Mouse (Mus musculus) hindbrain, embryonic 14.5 days (tissue): ENCODE results near the gene Usp22. TPM values are rescaled to one million over a fixed set of nuclear protein-coding genes. Genes with fewer than 3 reads are reported as not detected.
A peak's percentile ranks its signal among the peaks of the same experiment; 100 is the strongest.
"Not testable (repeated sequence)": the region's sequence is repeated elsewhere in the genome, so short reads cannot be mapped to it uniquely, and the experiment has no call there.

Source experiments
- ATAC-seq: fragments of 200-750 bp; cut with Nextera tagmentation; 2 replicates; pipeline ENCODE4 v1.8.0; 2017; ENCODE audit warnings: moderate number of reproducible peaks, mild to moderate bottlenecking, moderate TSS enrichment, moderate library complexity; ENCODE audit not compliant: low FRiP score
- DNase-seq: peaks from one replicate; pipeline ENCODE4 v3.0.0-alpha.2; 2015; ENCODE audit warnings: low spot score
- H3K27ac ChIP-seq: fragments of 300-500 bp; sonication (generic); 2 replicates; pipeline ENCODE4 v1.5.1; 2014; ENCODE audit warnings: mild to moderate bottlenecking, moderate library complexity
- H3K27me3 ChIP-seq: fragments of 300-500 bp; sonication (generic); 2 replicates; pipeline ENCODE4 v1.6.1; 2014; ENCODE audit warnings: mild to moderate bottlenecking, low read length, mixed read lengths; ENCODE audit not compliant: control insufficient read depth, insufficient read depth
- H3K36me3 ChIP-seq: fragments of 300-500 bp; sonication (generic); replicated peaks from 2 replicates; pipeline ENCODE4 v1.6.1; 2014; ENCODE audit not compliant: control insufficient read depth, insufficient read depth
- H3K4me1 ChIP-seq: fragments of 300-500 bp; sonication (generic); replicated peaks from 2 replicates; pipeline ENCODE4 v1.6.1; 2014; ENCODE audit warnings: antibody characterized with exemption, low read length, mixed read lengths; ENCODE audit not compliant: control insufficient read depth, insufficient read depth
- H3K4me2 ChIP-seq: fragments of 300-500 bp; sonication (generic); replicated peaks from 2 replicates; pipeline ENCODE4 v1.6.1; 2014; ENCODE audit warnings: mild to moderate bottlenecking, moderate library complexity
- H3K4me3 ChIP-seq: fragments of 300-500 bp; sonication (generic); replicated peaks from 2 replicates; pipeline ENCODE4 v1.5.1; 2014; ENCODE audit warnings: mild to moderate bottlenecking, low read length
- H3K9ac ChIP-seq: fragments of 300-500 bp; sonication (generic); 2 replicates; pipeline ENCODE4 v1.6.1; 2014
- H3K9me3 ChIP-seq: fragments of 300-500 bp; sonication (generic); 2 replicates; pipeline ENCODE4 v1.6.1; 2016; ENCODE audit warnings: low read length; ENCODE audit not compliant: control insufficient read depth
- WGBS: fragments of 180-500 bp; shearing (Covaris S2); extraction: QIAGEN DNeasy Blood & Tissue Kit; methylation state at CpG from one replicate; pipeline ENCODE4 v1.1.7; 2014; 5-methylcytosine and 5-hydroxymethylcytosine counted together
- polyA plus RNA-seq: library from polyadenylated mRNA; unstranded; fragments of >200 nt; fragmentation: Nextera tagmentation; extraction: Ambion mirVana; gene quantifications from 2 replicates; pipeline ENCODE4 v1.2.1, GENCODE M21; 2014

Usp22 gene
- polyA plus RNA-seq, 1 experiment from 2014 or later = 473 TPM

DNA sequence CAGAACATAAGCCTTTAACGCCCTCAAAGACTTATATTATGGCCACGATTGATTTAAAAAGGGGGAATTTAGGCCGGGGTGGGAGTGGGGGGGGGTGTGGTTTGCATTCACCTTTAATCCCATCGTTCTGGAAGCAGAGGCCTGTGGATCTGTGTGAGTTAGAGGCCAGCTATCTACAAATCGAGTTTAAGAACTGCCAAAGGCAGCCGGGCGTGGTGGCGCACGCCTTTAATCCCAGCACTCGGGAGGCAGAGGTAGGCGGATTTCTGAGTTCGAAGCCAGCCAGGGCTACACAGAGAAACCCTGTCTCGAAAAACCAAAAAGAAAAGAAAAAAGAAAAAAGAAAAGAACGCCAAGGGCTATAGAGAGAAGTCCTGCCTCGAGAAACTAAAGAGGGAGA lies 1.4 kb downstream of the Usp22 start:
- DNase-seq, H3K27ac ChIP-seq, ATAC-seq, H3K36me3 ChIP-seq, H3K9me3 ChIP-seq, H3K27me3 ChIP-seq: not testable (repeated sequence)
- 34% methylated on average over 15 of the region's 15 CpGs for WGBS
- Histone ChIP-seq H3K9ac (peak overlapping the region; percentile 100), H3K4me3 (peak overlapping the region; percentile 97), H3K4me2 (peak overlapping the region; percentile 77), H3K4me1 (peaks cover 57% of the 10 kb centered on the region)

DNA sequence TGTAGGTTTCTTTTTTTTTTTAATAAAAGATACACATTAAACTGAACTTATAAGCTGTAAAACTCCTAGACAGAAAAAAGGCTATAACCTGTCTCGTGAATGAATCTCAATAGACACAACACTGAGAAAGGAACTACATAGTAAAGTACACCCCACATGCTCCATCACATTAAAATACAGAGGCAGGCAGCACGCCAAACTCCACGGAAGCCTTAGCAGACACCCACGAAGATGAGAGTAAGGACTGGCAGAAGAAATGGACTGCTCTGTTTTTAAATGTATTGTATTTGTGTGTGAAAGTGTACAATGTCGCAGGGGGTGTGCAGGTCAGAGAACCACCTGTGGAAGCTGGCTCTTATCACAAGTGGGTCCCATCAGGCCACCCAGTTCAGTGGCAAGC lies 4.7 kb downstream of the Usp22 start:
- Histone ChIP-seq H3K36me3 (peaks cover 31% of the 10 kb centered on the region), H3K9ac (no peak overlapping the region), H3K4me3 (no peak overlapping the region), H3K27ac (no peak overlapping the region), H3K4me2 (no peak overlapping the region), H3K9me3 (no peaks in the 10 kb centered on the region), H3K4me1 (peaks cover 57% of the 10 kb centered on the region), H3K27me3 (no peaks in the 10 kb centered on the region)
- ATAC-seq (no peak), DNase-seq (no peak)
- WGBS = 85% methylated on average over 5 of the region's 5 CpGs

DNA sequence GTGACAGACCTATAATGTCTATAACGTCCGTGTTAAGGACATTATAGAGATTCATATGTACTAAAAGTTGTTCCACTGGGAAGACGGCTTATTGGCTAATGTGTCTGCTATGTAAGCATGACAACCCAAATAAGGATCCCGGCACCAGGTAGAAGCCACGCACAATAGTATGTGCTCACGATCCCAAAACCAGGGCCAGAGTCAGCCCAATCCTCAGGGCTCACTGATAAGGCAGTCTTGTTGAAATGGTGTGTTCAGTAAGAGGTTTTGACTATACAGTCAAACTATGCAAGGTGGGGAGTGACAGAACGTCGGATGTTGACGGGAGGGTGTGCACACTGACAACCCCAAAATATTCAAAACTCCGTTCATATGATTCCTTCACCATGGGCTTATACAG lies 10.0 kb downstream of the Usp22 start:
- Histone ChIP-seq H3K4me3 (no peak overlapping the region), H3K27ac (no peak overlapping the region), H3K4me1 (peaks cover 19% of the 10 kb centered on the region), H3K9me3 (no peaks in the 10 kb centered on the region), H3K4me2 (no peak overlapping the region), H3K27me3 (no peaks in the 10 kb centered on the region), H3K36me3 (peaks cover 84% of the 10 kb centered on the region), H3K9ac (no peak overlapping the region)
- DNase-seq (no peak), ATAC-seq (no peak)
- WGBS = 95% methylated on average over 10 of the region's 10 CpGs

DNA sequence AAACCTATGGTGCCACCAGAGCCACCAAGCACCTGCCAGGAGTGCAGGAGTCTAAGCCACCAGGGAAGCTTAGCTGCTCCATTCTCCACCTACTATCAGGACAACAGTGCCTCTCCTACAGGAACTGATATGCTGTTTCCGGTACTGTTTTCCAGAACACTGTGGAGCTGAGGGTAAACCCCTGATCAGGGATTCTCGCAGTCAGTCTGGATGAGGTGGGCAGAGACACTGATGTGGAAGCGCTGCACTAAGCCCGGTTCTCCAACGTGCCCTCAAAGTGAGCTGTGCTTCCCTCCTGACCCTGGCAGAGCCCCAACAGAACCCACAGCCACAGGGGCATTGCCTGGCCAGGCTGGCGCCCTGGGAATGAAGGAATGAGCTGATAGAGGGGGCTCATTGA lies 10.5 kb downstream of the Usp22 start:
- no peak overlapping the region for H3K4me2 ChIP-seq
- H3K4me1 ChIP-seq = peaks cover 14% of the 10 kb centered on the region
- WGBS = 94% methylated on average over 6 of the region's 6 CpGs
- no peak overlapping the region for H3K4me3 ChIP-seq
- H3K36me3 ChIP-seq = peaks cover 89% of the 10 kb centered on the region
- H3K27me3 ChIP-seq = no peaks in the 10 kb centered on the region
- H3K9ac ChIP-seq = no peak overlapping the region
- DNase-seq = no peak
- H3K9me3 ChIP-seq = no peaks in the 10 kb centered on the region
- ATAC-seq = no peak
- H3K27ac ChIP-seq = no peak overlapping the region

DNA sequence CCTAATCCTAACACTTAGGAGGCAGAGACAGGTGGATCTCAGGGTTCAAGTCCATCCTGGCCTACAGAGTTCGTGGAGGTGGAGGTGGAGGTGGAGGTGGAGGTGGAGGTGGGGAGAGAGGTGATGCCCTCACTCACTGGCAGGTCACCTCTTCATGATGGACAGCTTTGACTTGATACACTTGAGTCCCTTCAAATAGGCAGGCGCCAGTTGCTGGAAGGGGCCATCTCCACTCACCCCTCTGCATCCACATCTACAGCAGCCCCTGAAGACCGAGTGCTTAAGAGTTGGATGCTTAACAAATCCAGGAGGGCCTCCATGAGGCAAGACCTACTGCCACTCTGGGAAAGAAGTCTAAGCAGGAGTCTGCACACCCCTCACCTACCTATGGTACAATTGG lies 11.5 kb downstream of the Usp22 start:
- Histone ChIP-seq H3K4me2 (no peak overlapping the region), H3K27ac (no peak overlapping the region), H3K27me3 (no peaks in the 10 kb centered on the region), H3K4me3 (no peak overlapping the region), H3K9me3 (no peaks in the 10 kb centered on the region), H3K9ac (no peak overlapping the region), H3K4me1 (peaks cover 4% of the 10 kb centered on the region; the same call in 1 of the 2 replicates), H3K36me3 (peaks cover 100% of the 10 kb centered on the region)
- no peak for ATAC-seq
- DNase-seq = no peak
- WGBS = 89% methylated on average over 3 of the region's 3 CpGs

DNA sequence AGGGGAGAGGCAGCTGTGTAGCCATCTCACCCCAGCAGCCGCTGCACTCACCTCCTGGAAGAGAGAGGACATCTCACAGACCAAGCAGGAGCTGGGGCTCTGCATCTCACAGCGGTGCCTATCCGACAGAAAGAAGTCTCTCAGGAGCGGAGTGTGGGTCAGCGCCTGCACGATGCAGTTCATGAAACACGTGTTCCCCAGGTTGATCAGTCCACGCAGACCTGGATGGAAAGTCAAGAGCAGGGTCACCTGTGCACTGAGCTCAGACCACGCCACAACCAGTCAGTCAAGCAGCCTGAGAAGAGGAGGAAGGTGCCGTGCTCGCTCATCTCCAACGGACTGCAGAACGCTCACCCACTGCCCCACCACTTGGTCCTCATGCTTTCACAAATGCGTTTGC lies 12.1 kb downstream of the Usp22 start:
- H3K4me3 ChIP-seq = no peak overlapping the region
- no peaks in the 10 kb centered on the region for H3K9me3 ChIP-seq
- no peak overlapping the region for H3K9ac ChIP-seq
- H3K4me1 ChIP-seq = no peaks in the 10 kb centered on the region
- no peak for DNase-seq
- no peak for ATAC-seq
- H3K36me3 ChIP-seq = peaks cover 100% of the 10 kb centered on the region
- H3K27me3 ChIP-seq = no peaks in the 10 kb centered on the region
- no peak overlapping the region for H3K27ac ChIP-seq
- WGBS = 97% methylated on average over 14 of the region's 14 CpGs
- H3K4me2 ChIP-seq = no peak overlapping the region

DNA sequence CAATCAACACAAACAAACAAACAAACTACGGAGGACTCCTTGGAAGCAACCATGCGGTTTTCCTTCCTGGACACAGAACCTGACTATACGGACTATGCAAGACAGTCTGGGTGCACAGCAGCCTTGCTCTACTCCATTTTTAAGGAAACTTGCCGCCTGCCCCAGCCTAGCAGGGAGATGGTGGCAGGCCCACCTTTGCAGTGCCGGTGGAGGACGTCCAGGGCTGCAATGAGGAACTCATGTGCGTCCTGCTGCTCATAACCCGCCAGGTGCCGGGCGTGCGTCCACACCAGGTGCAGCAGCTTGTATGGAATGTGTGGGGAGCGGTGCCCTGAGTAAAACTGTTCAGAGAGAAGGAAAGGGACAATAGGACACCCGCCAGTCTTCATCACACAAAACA lies 13.7 kb downstream of the Usp22 start:
- no peak overlapping the region for H3K4me3 ChIP-seq
- no peak overlapping the region for H3K27ac ChIP-seq
- peaks cover 100% of the 10 kb centered on the region for H3K36me3 ChIP-seq
- ATAC-seq (no peak), DNase-seq (no peak)
- no peak overlapping the region for H3K4me2 ChIP-seq
- H3K4me1 ChIP-seq = no peaks in the 10 kb centered on the region
- no peaks in the 10 kb centered on the region for H3K27me3 ChIP-seq
- 94% methylated on average over 13 of the region's 13 CpGs for WGBS
- no peak overlapping the region for H3K9ac ChIP-seq
- H3K9me3 ChIP-seq = no peaks in the 10 kb centered on the region

DNA sequence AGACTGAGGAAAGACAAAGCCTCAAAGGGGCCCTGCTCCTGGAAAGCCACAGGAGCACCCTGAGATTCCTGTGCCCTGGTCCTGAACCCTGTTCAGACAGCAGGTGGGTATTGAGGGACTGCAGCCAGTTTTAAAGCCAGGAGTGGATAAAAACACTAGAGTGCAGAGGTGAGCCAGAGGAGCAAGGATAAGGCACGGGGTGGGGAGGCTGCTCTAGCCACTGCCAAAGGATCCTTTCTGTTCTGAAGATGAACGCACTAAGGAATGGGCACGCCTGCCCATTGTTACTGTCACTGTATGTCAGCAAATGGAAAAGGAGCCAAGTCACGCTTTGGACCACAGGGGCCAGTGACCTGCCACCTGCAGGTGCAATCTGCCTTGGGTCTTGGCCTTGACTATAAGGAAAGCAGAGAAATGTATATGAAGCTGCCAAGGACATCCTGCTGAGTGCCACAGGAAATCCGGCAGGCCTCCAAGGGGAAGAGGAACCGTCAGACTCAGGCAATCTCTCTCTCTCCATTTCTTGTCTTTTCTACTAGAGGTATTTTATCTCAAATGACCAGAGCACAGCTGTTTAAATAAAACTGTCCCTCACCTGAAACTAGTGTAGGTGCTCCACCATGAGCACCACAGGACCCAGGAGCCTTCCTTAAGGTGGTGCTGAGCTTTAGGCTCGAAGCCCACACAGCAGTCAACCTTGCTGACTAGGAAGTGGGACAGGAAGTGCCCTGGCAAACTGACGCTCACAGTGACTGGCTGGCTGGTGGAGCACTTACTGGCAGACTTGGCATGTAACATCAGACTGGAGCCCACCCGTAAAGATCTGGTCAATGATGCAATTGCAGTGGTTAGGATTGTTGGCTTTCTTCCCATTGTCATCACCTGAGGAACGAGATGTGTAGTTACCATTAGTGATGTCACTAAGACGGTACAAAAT lies 14.8 kb downstream of the Usp22 start:
- ATAC-seq (no peak), DNase-seq (no peak)
- Histone ChIP-seq H3K27me3 (no peaks in the 10 kb centered on the region), H3K36me3 (peaks cover 100% of the 10 kb centered on the region), H3K9me3 (no peaks in the 10 kb centered on the region), H3K4me2 (no peak overlapping the region), H3K27ac (no peak overlapping the region), H3K9ac (no peak overlapping the region), H3K4me1 (no peaks in the 10 kb centered on the region), H3K4me3 (no peak overlapping the region)
- WGBS = 75% methylated on average over 11 of the region's 11 CpGs

DNA sequence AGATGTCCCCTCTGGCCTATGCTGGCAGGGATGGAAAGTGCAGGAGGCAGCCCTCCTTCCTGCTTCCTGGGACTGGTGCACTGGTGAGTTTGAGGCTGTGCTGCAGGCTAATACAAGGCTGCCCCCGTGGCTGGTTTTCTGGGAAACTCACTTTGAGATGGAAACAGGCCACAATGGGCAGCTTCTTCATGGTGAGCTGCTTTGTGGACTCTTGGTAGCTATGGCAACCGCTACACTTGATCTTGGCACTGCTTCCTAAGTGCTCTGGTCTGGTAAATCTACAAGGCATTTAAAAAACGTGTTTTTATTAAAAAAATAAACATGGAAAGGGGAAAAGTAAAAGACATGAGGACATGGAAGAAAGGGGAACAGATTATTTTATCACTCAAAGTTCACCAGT lies 16.7 kb downstream of the Usp22 start:
- peaks cover 100% of the 10 kb centered on the region for H3K36me3 ChIP-seq
- ATAC-seq = peak; percentile 21; the same call in 1 of the 2 replicates
- H3K4me2 ChIP-seq = no peak overlapping the region
- no peaks in the 10 kb centered on the region for H3K27me3 ChIP-seq
- no peaks in the 10 kb centered on the region for H3K9me3 ChIP-seq
- H3K27ac ChIP-seq = no peak overlapping the region
- H3K4me3 ChIP-seq = no peak overlapping the region
- 63% methylated on average over 3 of the region's 3 CpGs for WGBS
- DNase-seq = no peak
- H3K9ac ChIP-seq = no peak overlapping the region
- H3K4me1 ChIP-seq = no peaks in the 10 kb centered on the region
